Mouse (Mus musculus) heart, postnatal 4 days (tissue): ENCODE data around the gene Apaf1. TPM values are rescaled to one million over a fixed set of nuclear protein-coding genes. Genes with fewer than 3 reads are reported as not detected.
A peak's percentile ranks its signal among the peaks of the same experiment; 100 is the strongest.

ENCODE experiments used
- DNase-seq: peaks from one replicate; pipeline ENCODE4 v3.0.0; 2021
- total RNA-seq, 2 experiments: library from RNA; stranded (reverse); gene quantifications; 2 replicates each; pipeline ENCODE4 v1.2.3; 2021

Gene Apaf1
- total RNA-seq, 2 experiments from 2014 or later: 18.1 to 19.9 TPM

- DNase-seq: no peak
Observed at GRCm38 (mm10) chr10:90974084-90974483, 108.5 kb downstream of the Apaf1 start.

DNA sequence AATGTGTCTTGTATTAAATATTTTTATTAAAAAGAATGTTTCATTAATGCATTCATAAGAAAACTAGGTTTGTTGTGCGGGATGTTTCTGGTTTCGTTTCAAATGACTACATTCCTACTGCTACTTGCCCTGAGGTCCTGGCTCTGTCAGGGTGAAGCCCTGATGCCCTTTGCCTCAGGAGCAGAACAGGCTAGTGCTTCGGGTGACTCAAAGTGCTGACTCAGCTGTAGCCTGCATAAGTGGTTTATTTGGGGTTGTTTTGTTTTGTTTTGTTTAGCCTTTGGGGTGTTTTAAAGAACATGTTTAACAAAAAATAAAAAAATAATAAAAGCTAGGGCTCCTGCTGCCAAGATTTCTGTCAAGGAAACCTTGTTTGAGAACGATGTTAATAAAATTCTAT lies 112.0 kb downstream of the Apaf1 start:
- no peak for DNase-seq

- DNase-seq: peak; percentile 46
Observed at GRCm38 (mm10) chr10:90969355-90970174, 113.0 kb downstream of the Apaf1 start.

DNA sequence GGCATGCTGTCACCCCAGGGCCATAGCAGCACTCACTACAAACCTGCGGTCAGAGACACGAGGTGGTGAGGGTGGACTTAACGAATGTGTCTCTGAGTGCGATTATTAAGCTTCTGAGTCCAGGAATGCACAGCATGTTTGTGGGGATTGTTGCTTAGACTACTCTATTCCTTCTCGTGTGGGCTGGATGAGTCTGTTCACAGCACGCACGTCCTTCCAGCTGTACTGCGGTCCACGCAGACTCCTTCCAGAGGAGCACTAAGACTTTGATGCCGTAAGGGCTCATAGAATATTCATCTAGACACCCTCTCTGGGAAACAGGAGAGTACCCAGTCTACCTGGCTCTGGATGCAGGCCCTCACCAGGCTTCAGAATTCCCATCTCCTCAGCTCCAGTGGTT lies 114.3 kb downstream of the Apaf1 start:
- no peak for DNase-seq

DNA sequence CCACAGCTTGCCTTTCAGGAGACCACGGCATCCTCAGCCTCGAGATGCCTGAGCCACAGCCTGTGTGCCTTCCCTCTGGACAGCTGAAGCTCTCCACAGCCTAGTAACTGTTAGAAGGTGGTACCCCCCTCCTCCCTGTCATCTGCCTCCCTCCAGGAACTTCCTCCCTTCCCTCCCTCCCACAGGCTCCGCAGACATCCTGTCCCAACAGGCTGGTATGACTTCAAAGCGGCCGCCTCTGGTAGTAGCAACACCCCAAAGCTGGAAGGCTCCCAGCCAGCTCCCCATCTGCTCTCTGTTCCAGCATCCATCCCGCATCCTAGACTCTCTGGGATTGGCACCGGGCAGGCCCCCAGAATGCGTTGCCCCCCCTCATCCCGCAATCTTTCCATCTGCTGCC lies 115.7 kb downstream of the Apaf1 start:
- DNase-seq: no peak

DNA sequence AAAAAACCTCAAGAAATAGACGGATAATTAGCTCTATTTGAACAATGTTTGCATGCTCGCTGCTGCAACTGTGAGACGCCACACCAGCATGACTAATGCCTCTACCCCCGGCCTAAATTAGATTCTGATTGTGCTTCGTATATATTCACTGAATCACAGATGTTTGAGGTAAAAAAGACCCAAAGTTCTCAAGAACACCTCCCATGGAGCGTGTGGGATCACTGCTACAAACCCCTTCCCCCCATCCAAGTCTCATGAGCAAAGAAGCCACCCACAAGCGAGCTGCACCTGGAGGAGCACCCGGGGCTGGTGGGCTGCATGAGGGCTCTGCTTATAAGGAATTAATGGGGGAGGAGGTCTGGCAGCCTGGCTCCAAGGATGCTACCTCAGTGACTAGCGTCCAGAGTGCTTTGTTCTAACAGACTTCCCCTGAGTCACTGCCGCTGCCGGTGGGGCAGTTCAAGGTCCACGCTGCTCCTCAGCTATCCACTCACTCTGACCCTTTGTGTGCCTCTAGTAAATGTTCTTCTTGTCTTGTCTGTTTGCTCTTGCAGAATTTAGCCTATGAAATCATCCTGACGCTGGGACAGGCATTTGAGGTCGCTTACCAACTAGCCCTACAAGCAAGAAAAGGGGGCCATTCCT lies 116.8 kb downstream of the Apaf1 start:
- DNase-seq: no peak

GRCm38 (mm10) chr10:90964511-90964910 lies 118.1 kb downstream of the Apaf1 start:
- no peak for DNase-seq

DNA sequence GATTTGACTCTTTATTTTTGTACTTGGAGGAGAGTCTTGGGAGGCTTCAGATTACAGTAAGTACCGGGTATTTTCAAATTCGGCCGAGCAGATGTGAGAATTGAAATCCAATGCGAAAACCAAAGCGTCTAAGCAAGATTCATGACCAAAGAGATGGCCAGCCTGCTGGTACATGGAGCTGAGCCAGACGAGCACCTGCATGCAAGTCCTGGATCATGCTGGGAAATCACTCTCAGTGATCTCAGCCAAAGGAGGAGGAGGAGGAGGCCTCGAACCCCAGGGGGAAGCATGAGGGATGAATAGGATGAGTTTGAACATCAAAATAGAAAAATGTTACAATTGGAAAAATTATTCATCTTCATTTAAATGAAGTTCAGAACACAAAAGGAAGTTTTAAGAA lies 122.2 kb downstream of the Apaf1 start:
- DNase-seq: no peak

- peak; percentile 43 for DNase-seq
Observed at GRCm38 (mm10) chr10:90953821-90954220, 128.7 kb downstream of the Apaf1 start.

DNA sequence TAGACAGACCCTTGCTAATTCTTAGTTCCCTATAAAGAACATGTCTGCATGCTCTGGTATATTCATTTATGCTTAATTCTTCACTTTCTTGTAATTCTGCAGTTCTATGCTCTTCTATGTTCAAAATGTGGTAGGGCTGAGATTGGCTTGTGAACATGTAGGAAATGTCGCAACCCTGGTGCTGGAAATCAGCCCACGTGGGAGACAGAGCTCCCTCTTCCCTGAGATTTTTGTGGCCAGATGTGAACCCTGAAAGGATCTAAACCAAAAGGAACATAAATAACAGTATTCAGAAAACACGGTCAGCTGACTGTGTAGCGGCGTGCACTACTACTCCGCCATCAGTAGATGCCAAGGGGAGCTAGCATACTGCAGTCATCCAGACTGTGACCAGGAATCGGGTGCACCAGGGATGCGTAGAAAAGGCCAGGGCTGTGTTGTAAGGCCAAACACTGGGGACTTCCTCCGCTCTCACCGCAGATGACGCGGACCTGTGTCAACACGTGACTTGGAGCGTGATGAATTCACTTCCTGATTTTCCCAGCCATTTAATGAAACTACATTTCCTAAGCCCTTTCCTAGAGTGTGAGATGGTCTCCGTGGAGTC lies 129.4 kb downstream of the Apaf1 start:
- no peak for DNase-seq

- DNase-seq: no peak
Observed at GRCm38 (mm10) chr10:90947608-90948373, 134.8 kb downstream of the Apaf1 start.

DNA sequence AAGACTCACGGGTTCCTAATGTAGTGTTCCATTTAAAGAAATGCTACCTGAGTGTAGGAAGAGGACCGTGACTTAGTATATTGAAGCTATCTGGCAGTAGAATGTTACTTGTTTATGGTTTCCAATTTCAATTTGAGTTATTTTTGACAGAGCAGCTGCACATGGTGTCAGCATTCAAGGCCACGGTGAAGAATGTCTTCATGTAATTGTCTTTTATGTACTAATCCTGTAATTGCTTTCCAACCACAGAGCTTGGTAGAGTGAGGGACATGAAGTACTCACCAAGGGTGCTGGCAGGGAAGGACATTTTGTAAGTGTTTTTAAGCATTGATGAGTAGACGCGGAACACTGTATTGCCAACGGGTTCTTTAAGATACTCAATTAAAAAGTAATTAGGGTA lies 135.5 kb downstream of the Apaf1 start:
- DNase-seq: no peak

DNA sequence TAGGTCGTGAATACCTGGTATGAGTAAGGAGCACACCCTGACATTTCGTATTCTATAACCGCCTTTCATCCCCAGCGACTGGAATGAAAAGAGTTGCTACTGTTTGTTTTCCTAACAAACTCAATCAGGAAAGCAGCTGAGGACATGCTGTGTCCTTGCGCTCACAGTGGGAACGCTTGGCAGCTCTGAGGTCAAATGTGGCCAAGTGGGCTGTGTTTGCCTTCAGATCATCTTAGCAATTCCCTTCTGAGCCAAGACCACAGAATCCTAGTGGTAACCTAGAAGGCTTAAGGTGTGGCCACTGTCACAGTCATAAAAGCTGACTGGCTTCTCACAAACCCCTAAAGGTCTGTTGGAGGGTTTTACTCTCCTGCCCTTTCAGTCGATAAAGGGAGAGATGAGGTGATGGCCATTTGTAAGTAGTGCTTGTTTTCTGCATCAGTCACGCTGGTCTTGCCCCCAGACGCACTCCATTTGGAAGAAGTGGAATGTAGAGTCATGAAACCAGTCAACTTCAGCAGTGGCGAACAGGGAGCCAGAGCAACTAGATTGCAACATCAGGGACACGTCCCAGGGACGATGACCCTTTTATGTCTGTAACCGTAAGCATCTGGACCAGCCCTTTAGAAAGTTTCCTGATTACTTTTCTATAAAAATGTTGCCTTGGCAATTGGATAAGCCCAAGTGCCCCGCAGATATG lies 140.4 kb downstream of the Apaf1 start:
- DNase-seq: no peak

DNA sequence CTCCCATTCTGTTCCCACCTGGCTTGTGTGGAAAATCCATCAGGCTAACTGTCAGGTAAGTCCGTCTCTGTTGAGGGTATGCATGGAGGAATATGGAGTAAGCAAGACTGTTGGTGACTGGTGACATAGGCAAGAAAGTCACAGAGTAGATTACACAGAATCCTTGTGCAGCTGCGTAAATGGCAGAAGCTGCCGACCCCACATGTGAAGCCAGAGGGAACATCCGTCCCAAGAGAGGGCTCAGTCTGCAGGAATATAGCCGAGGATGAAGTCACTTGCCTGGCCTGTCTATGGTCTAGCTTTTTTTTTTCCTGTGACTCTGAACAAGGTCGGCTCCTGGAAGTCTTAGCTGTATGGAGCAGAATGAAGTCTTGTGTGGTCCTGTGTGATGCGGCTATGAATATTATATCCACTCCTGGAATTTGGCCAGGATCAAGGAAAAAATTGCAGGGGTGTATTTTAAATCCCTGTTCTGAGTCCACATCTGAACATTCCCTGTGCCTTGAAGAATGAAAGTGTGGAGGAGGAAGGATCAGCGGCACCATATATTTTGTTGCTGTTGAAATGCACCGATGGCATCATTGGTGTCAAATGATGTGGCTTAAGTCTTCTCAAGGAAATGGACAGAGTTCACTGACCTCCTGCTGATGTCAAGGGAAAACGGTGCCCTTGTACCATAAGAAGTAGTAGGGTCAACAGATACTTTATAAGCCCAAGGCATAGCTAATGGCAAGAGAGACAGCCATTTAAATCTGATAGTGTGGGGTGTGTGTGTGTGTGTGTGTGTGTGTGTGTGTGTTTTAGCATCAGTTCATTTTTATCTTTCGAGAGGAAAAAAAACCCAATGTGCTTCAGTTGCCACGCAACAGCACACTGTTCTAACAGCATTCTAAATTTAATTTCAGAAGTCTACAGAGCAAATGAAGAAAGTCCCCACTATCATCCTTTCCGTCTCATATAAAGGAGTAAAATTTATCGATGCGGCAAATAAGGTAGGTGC lies 141.7 kb downstream of the Apaf1 start:
- DNase-seq: peak; percentile 58

Other genes with a start within 250 kb of the Apaf1 start
- gene Ikbip, start 170 bp upstream of the Apaf1 start, total RNA-seq: 10 to 100 TPM; 25.2 to 25.3 TPM
- 1,000 to 10,000 TPM; 1,954 to 1,992 TPM for gene Slc25a3, start 41.3 kb upstream of the Apaf1 start, total RNA-seq
- gene Tmpo, start 98.5 kb upstream of the Apaf1 start, total RNA-seq: 100 to 1,000 TPM; 186 to 192 TPM